Mouse (Mus musculus): ENCODE measurements at regions not wholly inside any gene's neighbourhood (a gene's known extent, or its start where the extent isn't known, plus 50 kb on each side); places are given as distances from the start of the nearest gene placed in this dataset.

DNA sequence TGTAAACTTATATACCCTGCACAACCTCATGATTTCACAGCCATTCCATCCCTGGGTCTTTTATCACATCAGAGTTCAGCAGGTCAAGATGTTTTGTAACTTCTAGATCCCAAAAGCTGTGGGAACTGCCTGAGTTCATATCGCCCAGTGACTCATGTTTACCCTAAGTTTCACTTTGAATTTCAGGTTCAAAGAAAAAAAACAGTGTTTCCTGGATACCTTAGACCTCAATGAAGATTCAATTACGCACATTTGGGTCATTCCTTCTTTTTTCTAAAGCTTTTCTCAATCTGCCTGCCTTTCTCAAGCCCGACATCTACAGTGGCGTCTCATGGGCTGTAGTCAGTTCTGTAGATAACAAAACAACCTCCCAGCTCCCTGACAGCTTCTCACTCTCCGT is 354.9 kb upstream of the Trib2 start:
- 78% methylated on average over 5 of the region's 5 CpGs for WGBS
- Histone ChIP-seq H3K4me3 (replicated peaks; ENCODE audit: control insufficient read depth, low read depth, low read length) (no peak overlapping the region), H3K27ac (ENCODE audit: control insufficient read depth, insufficient read depth, low read depth, low read length, poor library complexity) (no peak overlapping the region), H3K4me1 (ENCODE audit: control insufficient read depth, insufficient read depth, low read length) (no peaks in the 10 kb centered on the region)
- no peak for TF ChIP-seq POLR2A (IDR thresholded peaks at IDR 0.05; ENCODE audit: borderline replicate concordance, control insufficient read depth, low read depth, low read length)
- no peak for TF ChIP-seq CTCF (IDR thresholded peaks at IDR 0.05; ENCODE audit: control insufficient read depth, insufficient read depth, low read length)

DNA sequence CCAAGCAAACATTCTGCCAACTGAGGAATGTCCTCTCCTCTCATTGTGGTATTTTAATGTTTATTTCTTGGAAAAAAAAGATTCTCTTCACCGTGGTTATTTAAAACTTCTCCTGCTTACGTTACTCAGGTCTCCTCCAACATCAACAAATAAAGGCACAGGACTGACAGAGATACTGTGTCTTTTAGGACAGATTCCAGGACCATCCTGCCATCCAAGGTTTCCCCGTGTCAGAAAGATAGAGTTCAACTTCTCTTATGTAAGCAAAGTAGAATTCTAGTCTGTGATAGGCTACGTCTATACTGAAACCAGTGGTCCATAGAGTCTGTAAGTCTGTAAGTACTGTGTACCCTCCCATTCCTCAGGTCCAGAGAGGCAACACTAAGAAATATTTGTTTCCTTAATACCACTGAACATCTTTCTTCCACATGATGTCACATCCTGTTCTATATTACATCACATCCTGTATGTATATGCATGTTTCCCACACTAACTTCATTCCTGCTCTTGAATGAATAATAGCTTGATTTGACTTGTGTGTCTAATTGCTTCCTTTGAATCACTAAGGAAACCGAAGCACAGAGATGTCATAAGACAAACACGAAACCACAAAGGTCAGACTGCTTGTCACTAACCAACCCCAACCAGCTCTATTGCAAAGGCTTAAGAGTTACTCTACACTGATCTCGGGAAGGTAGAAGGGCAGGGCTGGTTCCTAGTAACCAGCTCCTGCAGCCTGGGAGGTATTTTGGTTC is 353.2 kb upstream of the Trib2 start:
- H3K4me3 ChIP-seq (replicated peaks; ENCODE audit: control insufficient read depth, low read depth, low read length): no peak overlapping the region
- WGBS: 52% methylated on average over 7 of the region's 7 CpGs

GRCm38 (mm10) chr12:16167793-16168343 is 351.1 kb upstream of the Trib2 start:
- H3K4me1 ChIP-seq (ENCODE audit: control insufficient read depth, insufficient read depth, low read length): no peaks in the 10 kb centered on the region
- H3K4me3 ChIP-seq (replicated peaks; ENCODE audit: control insufficient read depth, low read depth, low read length): no peak overlapping the region
- 86% methylated on average over 7 of the region's 7 CpGs for WGBS
- no peak overlapping the region for H3K27ac ChIP-seq (ENCODE audit: control insufficient read depth, insufficient read depth, low read depth, low read length, poor library complexity)
- TF ChIP-seq POLR2A (IDR thresholded peaks at IDR 0.05; ENCODE audit: borderline replicate concordance, control insufficient read depth, low read depth, low read length): no peak
- TF ChIP-seq CTCF (IDR thresholded peaks at IDR 0.05; ENCODE audit: control insufficient read depth, insufficient read depth, low read length): no peak

More for the DNA sequence above, 353.2 kb upstream of the Trib2 start:
- TF ChIP-seq POLR2A (IDR thresholded peaks at IDR 0.05; ENCODE audit: borderline replicate concordance, control insufficient read depth, low read depth, low read length) (no peak), CTCF (IDR thresholded peaks at IDR 0.05; ENCODE audit: control insufficient read depth, insufficient read depth, low read length) (no peak)
- no peak overlapping the region for H3K27ac ChIP-seq (ENCODE audit: control insufficient read depth, insufficient read depth, low read depth, low read length, poor library complexity)
- no peaks in the 10 kb centered on the region for H3K4me1 ChIP-seq (ENCODE audit: control insufficient read depth, insufficient read depth, low read length)

- TF ChIP-seq POLR2A (IDR thresholded peaks at IDR 0.05; ENCODE audit: borderline replicate concordance, control insufficient read depth, low read depth, low read length) (no peak), CTCF (IDR thresholded peaks at IDR 0.05; ENCODE audit: control insufficient read depth, insufficient read depth, low read length) (no peak)
- Histone ChIP-seq H3K4me1 (ENCODE audit: control insufficient read depth, insufficient read depth, low read length) (no peaks in the 10 kb centered on the region), H3K27ac (ENCODE audit: control insufficient read depth, insufficient read depth, low read depth, low read length, poor library complexity) (no peak overlapping the region), H3K4me3 (replicated peaks; ENCODE audit: control insufficient read depth, low read depth, low read length) (no peak overlapping the region)
- 69% methylated on average over 4 of the region's 4 CpGs for WGBS
Observed at GRCm38 (mm10) chr12:16165126-16165525, 348.4 kb upstream of the Trib2 start.

GRCm38 (mm10) chr12:16161947-16162346 is 345.2 kb upstream of the Trib2 start:
- Histone ChIP-seq H3K4me1 (ENCODE audit: control insufficient read depth, insufficient read depth, low read length) (no peaks in the 10 kb centered on the region), H3K27ac (ENCODE audit: control insufficient read depth, insufficient read depth, low read depth, low read length, poor library complexity) (no peak overlapping the region), H3K4me3 (replicated peaks; ENCODE audit: control insufficient read depth, low read depth, low read length) (no peak overlapping the region)
- whole genome bisulfite sequencing: 78% methylated on average over 4 of the region's 4 CpGs
- TF ChIP-seq POLR2A (IDR thresholded peaks at IDR 0.05; ENCODE audit: borderline replicate concordance, control insufficient read depth, low read depth, low read length) (no peak), CTCF (IDR thresholded peaks at IDR 0.05; ENCODE audit: control insufficient read depth, insufficient read depth, low read length) (no peak)

- Histone ChIP-seq H3K4me1 (ENCODE audit: control insufficient read depth, insufficient read depth, low read length) (no peaks in the 10 kb centered on the region), H3K4me3 (replicated peaks; ENCODE audit: control insufficient read depth, low read depth, low read length) (no peak overlapping the region), H3K27ac (ENCODE audit: control insufficient read depth, insufficient read depth, low read depth, low read length, poor library complexity) (no peak overlapping the region)
- TF ChIP-seq CTCF (IDR thresholded peaks at IDR 0.05; ENCODE audit: control insufficient read depth, insufficient read depth, low read length) (no peak), POLR2A (IDR thresholded peaks at IDR 0.05; ENCODE audit: borderline replicate concordance, control insufficient read depth, low read depth, low read length) (no peak)
- 85% methylated on average over 7 of the region's 7 CpGs for WGBS
Observed at GRCm38 (mm10) chr12:16157896-16158295, 341.2 kb upstream of the Trib2 start.

DNA sequence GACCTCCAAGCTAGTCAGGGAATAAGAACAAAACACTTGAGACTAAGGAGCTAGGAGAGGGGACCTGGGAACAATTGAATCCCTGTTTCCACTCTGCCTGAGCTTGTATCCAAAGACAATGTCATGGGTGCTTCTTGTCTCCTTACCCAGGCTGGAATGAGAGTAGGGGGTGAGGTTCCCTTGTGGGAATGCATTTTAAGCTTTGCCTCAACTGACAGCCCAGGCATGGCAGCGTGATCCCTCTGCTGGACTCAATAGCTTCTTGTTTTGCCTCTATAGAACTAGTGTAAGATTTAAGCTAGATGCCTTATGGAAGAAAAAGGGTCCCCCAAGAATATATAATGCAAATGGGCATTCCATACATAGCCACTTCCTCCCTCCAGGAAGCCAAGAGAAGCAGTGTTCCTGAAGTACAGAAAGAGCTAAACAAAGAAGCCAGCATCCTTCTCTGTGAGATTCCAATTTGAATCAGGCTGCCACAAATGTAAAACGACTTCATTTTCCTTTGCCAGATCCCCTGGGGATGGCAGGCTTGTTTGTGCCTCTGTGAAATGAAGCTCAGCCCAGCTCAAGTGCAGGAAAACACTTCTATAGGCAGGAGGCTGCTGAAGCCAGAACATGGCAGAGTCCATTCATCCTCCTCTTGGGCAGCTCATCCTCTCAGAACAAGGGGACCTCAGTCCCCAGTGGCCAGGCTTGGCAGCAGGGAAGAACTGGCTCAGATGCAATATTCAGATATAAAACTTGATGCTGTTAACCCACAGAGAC is 339.3 kb upstream of the Trib2 start:
- 47% methylated on average over 2 of the region's 2 CpGs for WGBS
- TF ChIP-seq CTCF (IDR thresholded peaks at IDR 0.05; ENCODE audit: control insufficient read depth, insufficient read depth, low read length) (no peak), POLR2A (IDR thresholded peaks at IDR 0.05; ENCODE audit: borderline replicate concordance, control insufficient read depth, low read depth, low read length) (no peak)
- H3K4me1 ChIP-seq (ENCODE audit: control insufficient read depth, insufficient read depth, low read length): no peaks in the 10 kb centered on the region
- no peak overlapping the region for H3K27ac ChIP-seq (ENCODE audit: control insufficient read depth, insufficient read depth, low read depth, low read length, poor library complexity)
- no peak overlapping the region for H3K4me3 ChIP-seq (replicated peaks; ENCODE audit: control insufficient read depth, low read depth, low read length)

DNA sequence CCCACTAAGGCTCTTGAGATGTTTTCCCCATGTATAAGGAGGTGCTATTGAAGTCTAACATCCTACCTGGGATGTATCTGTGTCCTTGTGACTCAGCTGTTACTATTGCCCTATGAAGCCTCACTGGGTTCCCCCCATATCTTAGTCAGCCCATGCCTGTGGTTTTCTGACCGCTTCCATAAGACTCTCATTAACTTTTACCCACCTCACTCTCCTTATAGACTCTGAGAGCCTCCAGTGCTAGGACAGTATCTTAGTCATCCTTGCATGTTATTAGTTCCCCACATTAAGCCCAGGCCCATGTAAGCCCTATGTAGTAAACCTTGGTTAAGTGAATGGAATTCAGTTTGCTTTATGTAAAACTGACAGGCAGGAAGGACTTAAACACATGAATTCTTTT is 337.5 kb upstream of the Trib2 start:
- WGBS: 54% methylated on average over 1 of the region's 1 CpGs
- TF ChIP-seq POLR2A (IDR thresholded peaks at IDR 0.05; ENCODE audit: borderline replicate concordance, control insufficient read depth, low read depth, low read length) (no peak), CTCF (IDR thresholded peaks at IDR 0.05; ENCODE audit: control insufficient read depth, insufficient read depth, low read length) (no peak)
- Histone ChIP-seq H3K4me1 (ENCODE audit: control insufficient read depth, insufficient read depth, low read length) (no peaks in the 10 kb centered on the region), H3K27ac (ENCODE audit: control insufficient read depth, insufficient read depth, low read depth, low read length, poor library complexity) (no peak overlapping the region), H3K4me3 (replicated peaks; ENCODE audit: control insufficient read depth, low read depth, low read length) (no peak overlapping the region)
